Mouse (Mus musculus): ENCODE data around the gene Uba6.

Gene Uba6

DNA sequence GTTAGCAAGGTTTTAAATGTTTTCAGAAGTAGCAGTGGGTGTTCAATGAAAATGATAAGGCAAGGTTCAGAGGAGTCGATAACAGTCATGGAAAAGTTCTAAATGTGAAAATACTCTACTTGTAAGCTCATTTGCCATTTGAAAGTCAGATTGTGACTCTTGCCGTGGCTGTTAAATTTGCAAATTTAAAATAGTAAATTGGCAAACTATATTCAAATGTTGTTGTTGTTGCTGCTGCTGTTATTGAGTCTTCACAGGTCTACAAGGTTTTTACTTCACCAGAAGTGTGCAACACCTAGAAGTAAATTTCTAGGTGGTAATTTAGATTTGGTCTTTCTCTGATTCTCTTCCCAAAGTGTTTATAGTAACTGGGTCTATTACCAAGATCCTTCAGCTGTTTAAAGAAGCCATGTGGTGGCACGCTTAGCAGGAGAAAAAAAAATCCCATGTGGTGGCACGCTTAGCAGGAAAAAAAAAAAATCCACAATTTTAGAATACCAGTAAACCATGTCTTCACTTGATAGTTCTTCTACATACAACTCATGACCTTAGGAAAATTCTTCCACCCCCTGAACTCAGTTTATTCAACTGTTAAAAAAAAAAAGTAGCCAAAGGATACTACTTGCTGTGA lies 99.7 kb downstream of the Uba6 start:
- DNase-seq (ENCODE audit: low read depth, low spot score): no peak

DNA sequence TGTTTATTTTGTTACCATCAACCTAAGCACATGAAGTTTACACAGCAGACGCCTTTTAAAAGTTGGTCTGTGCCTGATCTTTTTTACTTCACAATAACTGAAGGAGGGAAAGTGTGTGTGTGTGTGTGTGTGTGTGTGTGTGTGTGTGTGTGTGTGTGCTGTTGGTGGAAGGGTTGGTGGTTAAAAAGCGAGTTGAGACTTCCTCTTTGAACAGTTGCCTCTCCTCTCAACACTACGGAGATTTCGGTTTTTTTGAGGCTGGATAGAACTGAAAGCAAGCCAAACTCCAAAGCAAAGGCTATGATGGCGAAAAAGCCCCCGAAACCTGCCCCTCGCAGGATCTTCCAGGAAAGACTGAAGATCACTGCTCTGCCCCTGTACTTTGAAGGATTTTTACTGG lies 101.1 kb downstream of the Uba6 start, which contains the start of gene Stap1:
Gene Stap1 (plus strand): TSS at position 209 of the 400 bp plus-strand sequence.
- DNase-seq (ENCODE audit: low read depth, low spot score): no peak

DNA sequence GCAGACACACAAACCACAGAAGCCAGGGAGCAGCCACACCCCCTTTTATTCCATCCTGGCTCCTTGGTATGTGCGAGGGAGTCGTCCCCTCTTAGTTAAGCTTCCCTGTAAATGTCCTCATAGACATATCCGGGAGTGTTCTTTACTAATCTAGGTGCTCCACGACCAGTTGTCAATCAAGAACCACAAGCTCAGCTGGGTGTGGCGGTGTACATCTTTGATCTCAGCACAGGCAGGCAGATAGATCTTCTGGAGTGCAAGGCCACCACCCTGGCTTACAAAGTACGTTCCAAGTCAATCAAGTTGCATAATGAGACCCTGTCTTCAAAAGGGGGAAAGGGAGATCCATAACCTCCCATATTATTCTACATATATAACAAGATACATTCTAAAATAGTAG lies 103.5 kb downstream of the Uba6 start:
- DNase-seq (ENCODE audit: low read depth, low spot score): no peak

DNA sequence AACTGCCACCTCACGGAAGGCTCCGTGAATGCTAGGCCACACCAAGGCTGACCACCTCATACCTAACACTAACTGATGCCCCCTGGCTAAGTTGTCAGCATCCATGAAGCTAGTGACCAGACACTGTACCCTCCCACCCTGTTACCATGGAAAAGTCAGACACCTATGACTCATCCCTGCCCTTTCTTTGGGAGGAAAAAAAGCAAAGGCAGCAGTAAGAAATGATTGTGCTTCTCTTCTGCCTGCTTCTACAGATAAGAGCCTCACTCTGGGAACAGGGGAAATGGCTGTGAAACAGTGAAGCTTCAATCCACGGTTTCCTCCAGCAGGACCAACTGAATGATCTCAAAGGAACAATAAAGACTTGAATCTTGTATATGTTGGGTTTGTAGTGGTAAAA lies 104.2 kb downstream of the Uba6 start:
- no peak for DNase-seq (ENCODE audit: low read depth, low spot score)

DNA sequence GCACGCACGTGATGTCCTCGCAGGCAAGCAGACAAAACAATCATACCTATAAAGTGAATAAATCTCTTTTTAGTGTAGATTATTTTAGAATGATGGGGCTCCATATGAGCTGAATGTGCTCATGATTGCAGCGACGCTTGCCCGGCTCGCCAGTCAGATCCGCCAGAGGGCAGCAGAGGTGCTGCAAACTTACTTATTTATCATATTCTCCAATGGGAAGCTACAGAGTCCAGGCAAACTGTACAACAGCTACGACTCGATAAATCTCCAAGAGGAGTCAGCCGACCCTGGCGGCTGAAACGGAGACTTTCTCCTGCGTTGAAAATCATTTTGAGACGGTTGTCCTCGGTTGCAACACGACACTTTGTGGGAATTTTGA lies 106.1 kb downstream of the Uba6 start:
- peak; percentile 76 for DNase-seq (ENCODE audit: low read depth, low spot score)

DNA sequence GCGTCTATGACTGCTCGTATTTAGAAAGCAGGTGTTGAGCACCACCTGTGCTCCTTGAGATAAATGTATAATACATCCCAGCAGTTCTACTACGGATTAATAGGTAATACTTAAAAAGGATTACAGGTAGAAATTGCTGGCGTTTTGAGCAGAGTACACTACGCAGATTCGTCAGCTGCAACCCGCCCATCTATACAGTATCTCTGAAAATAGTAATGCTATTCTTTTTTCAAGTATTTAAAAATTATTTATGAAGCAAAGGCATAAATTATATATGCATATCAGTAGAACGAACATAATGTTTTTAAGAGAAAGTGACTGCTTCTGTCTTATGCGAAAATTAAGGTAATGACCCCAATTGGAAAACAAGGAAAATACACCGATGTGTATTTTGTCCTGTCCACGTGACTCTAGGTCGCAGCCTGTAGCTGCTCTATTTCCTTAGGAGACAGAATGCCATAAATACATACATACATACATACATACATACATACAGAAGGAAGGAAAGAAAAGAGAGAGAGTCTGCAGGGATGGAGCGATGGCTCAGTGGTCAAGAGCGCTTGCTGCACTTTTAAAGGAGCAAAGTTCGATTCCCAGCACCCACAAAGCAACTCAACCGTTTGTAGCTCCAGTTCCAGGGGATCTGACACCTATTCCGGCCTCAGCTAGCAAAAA lies 106.6 kb downstream of the Uba6 start:
- no peak for DNase-seq (ENCODE audit: low read depth, low spot score)

DNA sequence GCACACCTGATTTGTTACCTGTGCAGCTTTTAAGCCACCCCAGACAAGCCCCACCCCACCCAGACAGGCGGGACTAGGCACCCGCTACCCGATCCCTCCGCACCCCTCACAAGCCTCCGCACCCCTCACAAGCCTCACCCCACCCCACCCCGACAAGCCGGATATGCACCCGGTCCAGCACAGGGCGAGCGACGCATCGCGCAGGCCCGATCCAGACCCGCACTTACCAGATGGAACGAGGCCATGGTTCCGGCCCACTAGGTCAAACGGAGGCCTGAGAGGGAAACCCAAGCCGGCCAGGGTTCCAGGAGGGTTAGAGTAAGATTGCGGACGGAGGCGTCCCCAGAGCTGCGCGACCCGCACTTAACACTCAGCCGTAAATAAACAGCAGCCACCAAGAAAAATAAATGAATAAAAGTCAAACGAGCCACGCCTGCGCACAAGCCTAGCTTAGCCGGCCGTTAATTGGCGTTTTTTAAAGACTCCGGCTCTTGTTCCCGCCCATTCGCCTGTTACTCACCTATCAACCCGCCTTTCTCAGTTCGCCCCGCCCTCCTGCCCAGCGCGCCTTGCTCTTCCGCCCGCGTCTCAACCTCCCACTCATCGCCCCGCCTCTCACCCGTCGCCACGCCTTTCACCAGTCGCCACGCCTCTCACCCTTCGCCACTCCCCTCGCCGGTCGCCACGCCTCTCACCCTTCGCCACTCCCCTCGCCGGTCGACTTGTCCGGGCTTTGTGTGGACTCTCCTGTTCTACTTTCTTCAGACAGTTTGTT lies 107.3 kb downstream of the Uba6 start, which contains the start of gene Cenpc1:
Gene Cenpc1 (minus strand): TSS at position 483 of the 775 bp plus-strand sequence.
- peak; percentile 98 for DNase-seq (ENCODE audit: low read depth, low spot score)

DNA sequence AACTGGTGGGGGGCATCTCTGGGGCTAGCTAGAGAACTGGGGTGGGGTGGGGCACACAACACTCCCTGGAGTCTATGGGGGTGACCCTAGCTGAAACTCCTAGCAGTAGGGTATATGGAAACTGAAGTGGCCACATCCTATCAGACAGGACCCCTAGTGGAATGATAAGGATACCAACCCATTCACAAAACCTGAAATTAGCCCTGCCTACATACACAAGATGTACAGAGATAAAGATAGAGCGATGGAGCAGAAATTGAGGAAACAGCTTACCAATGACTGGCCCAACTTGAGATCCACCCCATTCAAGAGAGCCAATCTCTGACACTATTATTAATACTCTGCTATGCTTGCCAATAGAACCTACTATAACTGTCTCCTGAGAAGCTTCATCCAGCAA lies 109.1 kb downstream of the Uba6 start:
- DNase-seq (ENCODE audit: low read depth, low spot score): no peak
